Mouse (Mus musculus): ENCODE measurements around the gene Sp4.

The Sp4 gene

GRCm38 (mm10) chr12:118264905-118265304 is 36.3 kb downstream of the Sp4 start:
- DNase-seq = no peak

- DNase-seq = no peak
Measured at GRCm38 (mm10) chr12:118263878-118264277, 37.4 kb downstream of the Sp4 start.

- DNase-seq = no peak
Measured at GRCm38 (mm10) chr12:118255292-118255782, 45.9 kb downstream of the Sp4 start.

- DNase-seq = no peak
Measured at GRCm38 (mm10) chr12:118221182-118221581, 80.1 kb downstream of the Sp4 start.

GRCm38 (mm10) chr12:118220062-118220461 is 81.2 kb downstream of the Sp4 start:
- no peak for DNase-seq

DNA sequence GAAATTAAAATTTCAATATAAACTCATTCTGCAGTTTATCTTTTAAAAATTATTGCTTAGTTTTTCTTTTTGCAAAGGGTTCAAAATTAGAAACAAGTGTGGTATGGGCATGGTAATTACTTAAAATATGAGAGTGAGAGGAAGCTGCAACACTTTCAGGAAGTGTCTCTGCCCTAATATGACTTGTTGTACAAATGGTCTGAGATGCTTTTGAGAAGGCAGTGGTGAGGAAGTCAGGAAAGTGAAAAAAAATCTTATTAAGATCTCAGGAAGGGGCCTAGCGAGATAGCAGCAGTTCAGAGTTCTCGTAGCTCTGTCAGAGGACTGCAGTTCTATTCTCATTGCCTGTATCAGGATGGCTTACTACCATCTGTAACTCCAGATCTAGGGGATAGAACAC is 89.1 kb downstream of the Sp4 start:
- no peak for DNase-seq

DNA sequence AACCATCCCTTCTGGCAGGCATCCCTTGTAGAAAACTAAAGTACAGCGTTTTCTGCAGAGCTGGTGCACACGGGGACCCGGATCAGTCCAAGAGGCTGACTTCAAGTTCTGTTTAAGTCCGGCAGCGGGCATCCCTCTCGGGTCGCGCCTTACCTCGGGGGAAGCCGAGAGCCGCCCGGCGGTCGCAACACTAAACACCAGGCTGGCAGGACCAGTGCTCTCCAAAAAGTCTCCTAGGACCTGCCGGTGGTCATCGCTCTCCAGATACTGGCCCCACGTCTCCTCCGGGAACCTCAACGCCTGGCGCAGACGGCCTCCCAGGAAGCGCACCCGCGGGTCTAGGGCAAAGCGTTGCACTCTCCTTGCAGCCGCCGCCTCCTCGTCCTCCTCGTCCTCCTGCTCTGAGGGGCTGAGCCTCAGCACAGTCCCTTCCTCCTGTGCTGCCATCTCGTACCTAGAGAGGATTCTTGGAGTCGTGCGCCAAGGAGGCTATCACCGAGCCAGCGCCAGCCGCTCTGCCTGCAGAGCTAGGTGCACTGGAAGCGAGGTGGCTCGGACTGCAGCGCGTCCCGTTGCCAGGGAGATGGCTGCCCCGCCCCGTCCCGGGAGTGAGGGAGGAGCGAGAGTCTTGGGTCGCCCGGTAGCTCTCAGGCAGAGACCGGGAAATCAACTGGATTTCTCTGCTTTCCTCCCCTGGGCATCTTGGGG is 102.7 kb downstream of the Sp4 start, which contains the start of gene Dnah11:
TSS of gene Dnah11 (minus strand) at position 658 of the 708 bp plus-strand sequence.
- DNase-seq = peak; percentile 79 to 89

- DNase-seq = no peak
Measured at GRCm38 (mm10) chr12:118196583-118196982, 104.7 kb downstream of the Sp4 start.

DNA sequence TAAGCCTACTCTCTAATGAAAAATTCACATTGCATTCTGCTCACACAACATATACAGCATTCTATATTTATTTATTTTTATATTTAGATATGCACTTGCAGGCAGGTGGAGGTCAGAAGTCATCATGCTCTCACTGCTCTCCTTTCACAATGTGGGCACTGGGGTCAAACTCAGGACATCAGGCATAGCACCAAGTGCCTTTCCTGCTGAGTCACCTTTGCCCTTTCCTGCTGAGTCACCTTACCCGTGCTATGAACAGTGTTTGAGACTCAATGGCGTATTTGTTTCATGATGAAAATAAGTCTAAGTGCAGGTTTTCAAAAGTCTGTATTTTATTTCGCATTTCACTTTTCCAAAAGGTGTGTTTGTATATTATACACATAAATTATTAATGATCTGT is 111.7 kb downstream of the Sp4 start:
- DNase-seq = no peak

GRCm38 (mm10) chr12:118187663-118188062 is 113.6 kb downstream of the Sp4 start:
- no peak for DNase-seq

- peak in 1 of 2 experiments; percentile 12 for DNase-seq
Measured at GRCm38 (mm10) chr12:118186881-118187489, 114.3 kb downstream of the Sp4 start.

DNA sequence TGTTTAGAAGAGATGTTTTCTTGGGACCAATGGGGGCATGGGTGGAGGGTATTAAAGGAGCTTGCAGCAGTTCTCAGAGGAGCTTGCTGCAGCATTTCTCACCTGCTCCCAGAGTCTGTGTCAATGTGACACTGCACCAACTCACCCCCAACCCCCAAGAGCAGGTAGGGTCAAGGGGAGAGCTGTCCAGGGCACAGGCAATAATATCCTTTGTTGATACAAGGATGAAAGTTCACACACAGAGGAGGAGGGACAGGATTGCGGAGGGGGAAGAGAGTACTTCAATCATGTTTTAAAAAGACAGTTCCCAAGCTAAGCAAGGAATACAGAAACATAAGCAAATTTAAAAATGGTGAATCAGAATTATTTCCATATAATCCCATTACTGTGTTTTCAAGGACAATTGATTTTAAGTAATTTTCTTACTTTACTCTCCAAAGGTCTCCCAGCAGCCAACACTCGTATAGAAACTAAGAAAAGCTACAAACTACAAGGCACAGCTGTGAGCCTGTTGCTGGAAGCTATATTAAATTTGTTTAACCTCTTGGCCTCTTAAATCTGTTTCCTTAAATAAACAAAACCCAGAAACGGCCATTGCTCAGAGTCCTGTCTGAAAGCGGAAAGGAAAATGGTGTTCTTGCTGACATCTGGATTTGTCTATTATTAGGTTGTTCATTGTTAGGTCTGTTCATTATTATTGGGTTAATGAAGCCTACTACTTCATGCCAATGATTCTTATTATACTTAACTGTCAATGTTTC is 114.9 kb downstream of the Sp4 start:
- no peak for DNase-seq
